Mouse (Mus musculus) embryonic facial prominence, embryonic 13.5 days (tissue): Measurements from ENCODE around the gene Alpl. TPM values are rescaled to one million over a fixed set of nuclear protein-coding genes. Genes with fewer than 3 reads are reported as not detected.

Experiments used
- ATAC-seq: fragments of 200-750 bp; cut with Nextera tagmentation; 2 replicates; pipeline ENCODE4 v1.8.0; 2017; ENCODE audit warnings: low read depth; ENCODE audit not compliant: insufficient number of reproducible peaks, insufficient read depth, low FRiP score, low TSS enrichment
- H3K27ac ChIP-seq: fragments of 300-500 bp; sonication (generic); 2 replicates; pipeline ENCODE4 v1.5.1; 2015; ENCODE audit warnings: moderate library complexity, mild to moderate bottlenecking, inconsistent platforms
- H3K27me3 ChIP-seq: fragments of 300-500 bp; sonication (generic); 2 replicates; pipeline ENCODE4 v1.6.1; 2015; ENCODE audit warnings: mild to moderate bottlenecking, inconsistent platforms
- H3K36me3 ChIP-seq: fragments of 300-500 bp; sonication (generic); 2 replicates; pipeline ENCODE4 v1.6.1; 2015; ENCODE audit warnings: mild to moderate bottlenecking, inconsistent platforms
- H3K4me1 ChIP-seq: fragments of 300-500 bp; sonication (generic); 2 replicates; pipeline ENCODE4 v1.6.1; 2015; ENCODE audit warnings: inconsistent platforms
- H3K4me2 ChIP-seq: fragments of 300-500 bp; sonication (generic); 2 replicates; pipeline ENCODE4 v1.6.1; 2015; ENCODE audit warnings: moderate library complexity, mild to moderate bottlenecking, inconsistent platforms
- H3K4me3 ChIP-seq: fragments of 300-500 bp; sonication (generic); 2 replicates; pipeline ENCODE4 v1.5.1; 2015; ENCODE audit warnings: mild to moderate bottlenecking, inconsistent platforms
- H3K9ac ChIP-seq: fragments of 300-500 bp; sonication (generic); 2 replicates; pipeline ENCODE4 v1.6.1; 2015; ENCODE audit warnings: mild to moderate bottlenecking, inconsistent platforms
- H3K9me3 ChIP-seq: fragments of 300-500 bp; sonication (generic); 2 replicates; pipeline ENCODE4 v1.6.1; 2016; ENCODE audit warnings: inconsistent platforms
- WGBS: fragments of 180-500 bp; shearing (Covaris S2); methylation state at CpG from one replicate; pipeline ENCODE4 v1.1.7; 2015; ENCODE audit warnings: mixed read lengths; 5-methylcytosine and 5-hydroxymethylcytosine counted together
- polyA plus RNA-seq: library from polyadenylated mRNA; unstranded; fragments of >200 nt; fragmentation: Nextera tagmentation; extraction: Ambion mirVana; gene quantifications from 2 replicates; pipeline ENCODE4 v1.2.1, GENCODE M21; 2015

Alpl gene
- polyA plus RNA-seq, 1 experiment from 2014 or later = 122 TPM

DNA sequence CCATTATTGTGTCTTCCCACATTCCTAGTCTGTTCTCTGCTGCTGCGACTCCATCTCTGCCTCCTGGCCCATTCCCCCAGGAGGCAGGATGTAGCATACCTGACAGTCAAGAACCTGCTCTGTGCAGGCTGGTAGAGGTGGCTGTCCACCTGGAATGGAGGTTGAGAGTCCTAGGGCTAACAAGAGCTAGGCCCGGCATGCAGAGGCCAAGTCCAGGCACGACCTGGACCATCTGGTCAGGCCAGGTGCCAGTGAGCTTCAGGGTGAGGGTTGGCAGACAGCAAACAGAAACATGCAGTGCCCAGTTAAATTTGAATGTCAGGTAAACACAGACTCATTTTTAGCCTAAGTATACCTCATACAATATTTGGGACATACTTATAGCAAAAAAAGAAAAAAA is 63.2 kb downstream of the Alpl start:
- peaks cover 39% of the 10 kb centered on the region for H3K4me1 ChIP-seq

DNA sequence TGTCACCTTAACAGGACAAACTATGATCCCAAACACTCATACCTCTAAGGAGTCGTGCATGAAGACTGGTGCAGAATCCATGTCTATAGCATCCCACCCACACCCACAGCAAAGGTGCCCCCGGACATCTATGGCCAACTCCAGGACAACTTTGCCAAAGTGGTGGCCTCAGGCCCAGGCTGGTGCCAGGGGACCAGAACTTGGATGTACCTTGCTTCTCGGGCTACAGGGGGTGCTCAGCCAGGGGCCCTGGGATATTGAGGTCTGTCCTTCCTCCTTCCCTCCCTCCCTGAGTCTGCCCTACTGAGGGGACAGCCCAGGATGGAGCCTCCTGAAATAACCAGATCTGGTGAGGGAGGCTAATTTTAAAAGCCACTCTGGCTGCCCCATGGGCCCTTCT is 63.8 kb downstream of the Alpl start:
- no peak for ATAC-seq
- H3K36me3 ChIP-seq = no peaks in the 10 kb centered on the region
- H3K9ac ChIP-seq = no peak overlapping the region
- 70% methylated on average over 3 of the region's 3 CpGs for WGBS
- H3K4me1 ChIP-seq = peaks cover 45% of the 10 kb centered on the region
- no peaks in the 10 kb centered on the region for H3K9me3 ChIP-seq
- no peak overlapping the region for H3K27ac ChIP-seq
- H3K4me3 ChIP-seq = no peak overlapping the region
- H3K27me3 ChIP-seq = peaks cover 26% of the 10 kb centered on the region
- no peak overlapping the region for H3K4me2 ChIP-seq

More for the DNA sequence above, 63.2 kb downstream of the Alpl start:
- 60% methylated on average over 3 of the region's 3 CpGs for WGBS
- Histone ChIP-seq H3K36me3 (no peaks in the 10 kb centered on the region), H3K4me2 (no peak overlapping the region), H3K9ac (no peak overlapping the region), H3K27ac (no peak overlapping the region), H3K4me3 (no peak overlapping the region), H3K27me3 (peaks cover 21% of the 10 kb centered on the region), H3K9me3 (no peaks in the 10 kb centered on the region)
- ATAC-seq = no peak

DNA sequence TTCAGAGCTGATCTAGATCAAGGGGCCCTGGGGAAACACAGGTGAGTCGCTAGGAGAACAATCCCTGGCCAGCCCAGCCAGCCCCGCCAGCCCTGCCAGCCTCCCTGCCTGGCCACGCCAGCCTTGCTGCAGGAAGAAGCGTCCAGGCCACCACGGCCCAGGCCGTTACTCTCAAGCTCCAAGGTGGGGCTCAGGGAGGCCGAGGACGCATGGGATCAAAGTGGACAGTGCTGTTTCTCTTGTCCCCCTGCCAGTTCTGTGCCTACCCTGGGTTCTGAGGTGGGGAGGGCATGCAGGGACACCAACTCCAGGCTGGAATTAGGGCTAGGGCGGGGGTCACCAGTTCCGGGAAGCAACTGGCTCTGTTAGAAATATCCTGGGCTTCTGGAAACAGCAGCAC is 64.3 kb downstream of the Alpl start:
- Histone ChIP-seq H3K27ac (no peak overlapping the region), H3K9me3 (no peaks in the 10 kb centered on the region), H3K4me2 (no peak overlapping the region), H3K4me1 (peaks cover 44% of the 10 kb centered on the region), H3K9ac (no peak overlapping the region), H3K4me3 (no peak overlapping the region), H3K36me3 (no peaks in the 10 kb centered on the region), H3K27me3 (peaks cover 26% of the 10 kb centered on the region)
- ATAC-seq = no peak
- WGBS = 74% methylated on average over 10 of the region's 10 CpGs

DNA sequence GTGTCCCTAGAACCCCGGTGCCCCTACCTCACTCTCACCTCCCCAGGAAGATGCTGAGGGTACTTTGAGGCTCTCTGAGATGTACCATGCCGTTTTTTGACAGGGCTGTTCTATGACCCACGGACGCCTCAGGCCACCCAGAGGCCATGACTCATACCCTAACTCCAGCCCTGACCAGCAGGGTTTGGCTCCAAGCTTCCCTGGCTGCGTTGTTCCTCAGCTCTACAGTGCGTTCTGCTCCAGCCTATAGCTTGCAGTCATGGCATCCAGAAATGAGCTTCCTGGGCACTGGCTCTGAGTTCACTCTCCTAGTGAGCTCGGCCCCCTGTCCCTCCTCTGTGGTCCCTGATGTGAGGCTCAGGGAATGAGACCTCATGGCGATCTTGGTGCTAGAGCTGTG is 65.4 kb downstream of the Alpl start:
- no peak overlapping the region for H3K4me3 ChIP-seq
- no peaks in the 10 kb centered on the region for H3K36me3 ChIP-seq
- peaks cover 32% of the 10 kb centered on the region for H3K4me1 ChIP-seq
- no peak overlapping the region for H3K4me2 ChIP-seq
- no peak for ATAC-seq
- no peaks in the 10 kb centered on the region for H3K9me3 ChIP-seq
- no peak overlapping the region for H3K27ac ChIP-seq
- H3K27me3 ChIP-seq = peaks cover 26% of the 10 kb centered on the region
- 75% methylated on average over 8 of the region's 8 CpGs for WGBS
- H3K9ac ChIP-seq = no peak overlapping the region

DNA sequence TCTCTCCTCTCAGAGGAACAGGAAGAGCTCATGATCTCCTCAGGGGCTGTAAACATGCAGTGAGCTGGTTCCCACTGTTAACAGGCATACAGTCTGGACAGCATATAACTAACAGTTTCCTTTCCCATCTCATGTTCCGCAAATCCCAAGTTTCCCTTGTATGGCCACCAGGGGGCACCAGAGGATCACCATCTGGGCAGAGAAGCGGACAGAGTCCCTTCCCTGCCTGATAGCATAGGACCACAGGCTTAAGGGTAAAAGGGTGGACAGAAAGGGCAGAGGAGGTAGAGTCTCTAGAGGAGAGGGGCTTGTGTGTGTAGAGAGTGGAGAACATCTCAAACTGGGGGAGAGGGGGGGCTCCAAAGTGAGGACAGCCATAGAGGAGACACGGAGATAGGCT is 66.0 kb downstream of the Alpl start:
- H3K27ac ChIP-seq = no peak overlapping the region
- ATAC-seq = no peak
- H3K4me1 ChIP-seq = peaks cover 26% of the 10 kb centered on the region
- H3K9me3 ChIP-seq = no peaks in the 10 kb centered on the region
- WGBS = 13% methylated on average over 3 of the region's 3 CpGs
- no peak overlapping the region for H3K4me3 ChIP-seq
- no peak overlapping the region for H3K9ac ChIP-seq
- no peaks in the 10 kb centered on the region for H3K36me3 ChIP-seq
- H3K4me2 ChIP-seq = no peak overlapping the region
- H3K27me3 ChIP-seq = peaks cover 26% of the 10 kb centered on the region

DNA sequence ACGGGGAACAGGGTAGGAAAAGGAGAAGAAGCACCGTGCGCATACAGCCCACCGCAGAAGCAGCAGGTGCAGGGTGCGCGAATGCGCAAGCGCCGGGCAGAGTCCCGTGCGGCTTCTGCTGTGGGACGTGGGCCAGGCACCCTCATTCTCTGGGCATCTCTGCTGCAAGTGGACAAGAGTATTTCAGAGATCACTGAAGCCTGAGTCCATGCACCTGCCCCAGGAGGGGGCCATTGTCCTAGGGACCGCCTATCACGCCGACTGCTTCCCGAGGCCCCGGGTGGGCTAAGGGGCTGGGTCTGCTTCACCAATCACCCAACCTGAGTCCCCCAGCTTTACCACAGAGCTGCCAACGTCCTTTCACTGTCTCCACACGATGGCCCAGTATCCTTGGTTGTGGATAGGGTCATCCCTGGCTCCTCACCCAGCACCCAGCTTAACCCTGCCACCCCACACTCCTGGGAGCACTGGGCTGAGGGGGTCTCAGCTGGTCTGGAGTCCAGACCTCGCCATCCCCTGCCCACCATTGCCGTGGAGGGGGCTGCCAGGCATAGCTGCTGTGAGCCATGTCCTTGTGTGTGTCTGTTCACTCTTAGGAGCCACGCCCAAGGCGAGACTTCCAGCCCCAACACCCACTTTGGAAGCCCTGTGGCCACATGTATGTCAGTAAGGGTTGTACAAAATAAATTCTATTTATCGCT is 66.9 kb downstream of the Alpl start:
- no peak overlapping the region for H3K9ac ChIP-seq
- H3K36me3 ChIP-seq = no peaks in the 10 kb centered on the region
- H3K4me3 ChIP-seq = peak overlapping the region; percentile 21
- no peak for ATAC-seq
- no peaks in the 10 kb centered on the region for H3K9me3 ChIP-seq
- H3K4me1 ChIP-seq = peaks cover 29% of the 10 kb centered on the region
- 24% methylated on average over 24 of the region's 24 CpGs for WGBS
- no peak overlapping the region for H3K27ac ChIP-seq
- peaks cover 35% of the 10 kb centered on the region for H3K27me3 ChIP-seq
- H3K4me2 ChIP-seq = peak overlapping the region; percentile 47

- peaks cover 36% of the 10 kb centered on the region for H3K4me1 ChIP-seq
- H3K9ac ChIP-seq = no peak overlapping the region
- no peaks in the 10 kb centered on the region for H3K36me3 ChIP-seq
- WGBS = 9% methylated on average over 17 of the region's 17 CpGs
- ATAC-seq = no peak
- no peak overlapping the region for H3K27ac ChIP-seq
- H3K4me3 ChIP-seq = peak overlapping the region; percentile 21
- peak overlapping the region; percentile 47 for H3K4me2 ChIP-seq
- H3K9me3 ChIP-seq = no peaks in the 10 kb centered on the region
- H3K27me3 ChIP-seq = peaks cover 42% of the 10 kb centered on the region
Measured at GRCm38 (mm10) chr4:137728399-137729154, 67.6 kb downstream of the Alpl start.

- Histone ChIP-seq H3K27ac (no peak overlapping the region), H3K36me3 (no peaks in the 10 kb centered on the region), H3K9ac (no peak overlapping the region), H3K4me2 (peak overlapping the region; percentile 47), H3K9me3 (no peaks in the 10 kb centered on the region), H3K4me3 (no peak overlapping the region), H3K27me3 (peaks cover 50% of the 10 kb centered on the region), H3K4me1 (peaks cover 43% of the 10 kb centered on the region)
- ATAC-seq = peak; percentile 10; the same call in 1 of the 2 replicates
- 5% methylated on average over 15 of the region's 18 CpGs for WGBS
Measured at GRCm38 (mm10) chr4:137727506-137728187, 68.5 kb downstream of the Alpl start.

DNA sequence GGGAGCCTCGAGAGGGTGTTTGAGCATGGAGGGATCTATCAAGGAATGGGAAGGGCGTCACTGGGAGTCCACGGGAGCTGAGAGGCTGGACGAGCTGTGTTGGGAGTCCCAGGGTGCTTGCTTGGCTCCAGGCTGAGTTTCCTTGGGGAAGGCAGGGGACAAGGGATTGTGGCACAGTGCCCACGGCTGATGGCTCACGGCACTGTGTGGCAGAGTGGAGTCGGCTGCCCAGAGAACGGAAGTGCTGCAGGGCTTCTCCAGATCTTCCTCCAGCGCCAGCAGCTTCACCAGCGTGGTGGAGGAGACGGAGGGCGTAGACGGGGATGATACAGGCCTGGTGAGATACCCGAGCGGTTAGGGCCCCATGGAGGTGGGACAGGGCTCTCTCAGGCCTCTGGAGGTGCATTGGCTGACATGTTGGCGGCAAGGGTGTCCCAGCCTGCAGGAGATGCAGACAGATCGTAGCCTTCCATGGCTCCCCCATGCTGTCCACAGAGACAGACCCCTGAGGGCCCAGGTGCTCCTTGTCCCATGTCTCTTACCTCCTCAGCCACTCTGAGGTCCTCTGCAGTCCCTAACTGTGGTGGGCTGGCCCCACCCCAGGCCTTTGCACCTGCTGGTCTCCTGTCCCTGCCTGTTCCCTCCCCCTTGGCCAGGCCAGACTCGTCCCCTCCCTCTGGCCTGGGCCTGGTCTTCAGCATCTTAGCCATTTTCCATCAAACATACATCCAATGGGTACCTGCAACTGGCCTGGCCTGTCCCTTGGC is 69.3 kb downstream of the Alpl start:
- H3K36me3 ChIP-seq = no peaks in the 10 kb centered on the region
- H3K4me2 ChIP-seq = no peak overlapping the region
- no peak overlapping the region for H3K4me3 ChIP-seq
- H3K4me1 ChIP-seq = peaks cover 49% of the 10 kb centered on the region
- H3K27ac ChIP-seq = peak overlapping the region; percentile 4; the same call in 1 of the 2 replicates
- H3K9ac ChIP-seq = no peak overlapping the region
- H3K9me3 ChIP-seq = no peaks in the 10 kb centered on the region
- no peak for ATAC-seq
- 75% methylated on average over 18 of the region's 18 CpGs for WGBS
- peaks cover 50% of the 10 kb centered on the region for H3K27me3 ChIP-seq

DNA sequence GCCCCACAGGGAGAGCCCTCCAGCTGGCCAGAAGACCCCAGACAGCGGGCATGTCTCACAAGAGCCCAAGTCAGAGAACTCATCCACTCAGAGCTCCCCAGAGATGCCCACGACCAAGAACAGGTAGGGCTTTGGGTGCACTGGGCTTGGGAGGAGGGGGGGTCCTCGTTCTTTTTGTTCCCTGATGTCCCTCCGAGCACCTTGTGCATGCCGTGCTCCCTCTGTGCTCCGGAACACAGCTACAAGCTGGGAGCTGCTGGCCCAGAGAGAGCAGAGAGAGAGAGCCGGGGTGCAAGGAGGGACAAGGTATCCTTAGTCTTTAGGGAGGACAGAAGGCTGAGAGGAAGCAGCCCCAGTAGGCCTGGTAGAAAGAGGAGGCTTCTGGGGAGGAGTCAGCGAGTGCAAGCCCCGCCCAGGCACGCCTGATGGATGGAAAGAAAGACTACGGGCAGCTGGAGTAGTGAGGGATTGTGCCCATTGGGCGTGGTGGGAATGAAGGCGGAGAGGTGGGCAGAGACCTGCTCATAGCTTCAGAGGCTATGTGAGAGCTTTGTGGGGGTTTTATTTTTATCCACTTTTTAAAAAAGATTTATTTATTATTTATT is 70.5 kb downstream of the Alpl start:
- no peaks in the 10 kb centered on the region for H3K36me3 ChIP-seq
- peaks cover 50% of the 10 kb centered on the region for H3K27me3 ChIP-seq
- 75% methylated on average over 13 of the region's 13 CpGs for WGBS
- no peak for ATAC-seq
- no peaks in the 10 kb centered on the region for H3K9me3 ChIP-seq
- H3K4me2 ChIP-seq = no peak overlapping the region
- H3K4me1 ChIP-seq = peaks cover 49% of the 10 kb centered on the region
- no peak overlapping the region for H3K27ac ChIP-seq
- H3K9ac ChIP-seq = no peak overlapping the region
- no peak overlapping the region for H3K4me3 ChIP-seq

GRCm38 (mm10) chr4:137724766-137725165 is 71.4 kb downstream of the Alpl start:
- no peak overlapping the region; the same call in 1 of the 2 replicates for H3K4me2 ChIP-seq

More at GRCm38 (mm10) chr4:137724766-137725165, 71.4 kb downstream of the Alpl start:
- Histone ChIP-seq H3K9ac (no peak overlapping the region), H3K4me1 (peaks cover 48% of the 10 kb centered on the region), H3K4me3 (no peak overlapping the region), H3K27me3 (peaks cover 47% of the 10 kb centered on the region), H3K36me3 (no peaks in the 10 kb centered on the region), H3K9me3 (no peaks in the 10 kb centered on the region), H3K27ac (no peak overlapping the region)
- no peak for ATAC-seq
- 53% methylated on average over 8 of the region's 8 CpGs for WGBS
